Mouse (Mus musculus) neural tube, embryonic 11.5 days (tissue): ENCODE measurements around the gene C130074G19Rik. TPM values are rescaled to one million over a fixed set of nuclear protein-coding genes. Genes with fewer than 3 reads are reported as not detected.
A peak's percentile ranks its signal among the peaks of the same experiment; 100 is the strongest.

ENCODE experiments used
- ATAC-seq: fragments of 200-750 bp; cut with Nextera tagmentation; 2 replicates; pipeline ENCODE4 v1.8.0; 2017; ENCODE audit warnings: moderate number of reproducible peaks, mild to moderate bottlenecking, moderate TSS enrichment, moderate library complexity; ENCODE audit not compliant: insufficient read depth, low FRiP score, low TSS enrichment
- DNase-seq: peaks from one replicate; pipeline ENCODE4 v3.0.0-alpha.2; 2015; ENCODE audit warnings: low spot score
- H3K27ac ChIP-seq: fragments of 300-500 bp; sonication (generic); 2 replicates; pipeline ENCODE4 v1.5.1; 2014; ENCODE audit warnings: low read depth, mild to moderate bottlenecking, low read length
- H3K27me3 ChIP-seq: fragments of 300-500 bp; sonication (generic); 2 replicates; pipeline ENCODE4 v1.6.1; 2014; ENCODE audit warnings: mild to moderate bottlenecking, low read length, mixed read lengths; ENCODE audit not compliant: control insufficient read depth, insufficient read depth
- H3K36me3 ChIP-seq: fragments of 300-500 bp; sonication (generic); 2 replicates; pipeline ENCODE4 v1.6.1; 2014; ENCODE audit warnings: mild to moderate bottlenecking, low read length, moderate library complexity, mixed read lengths; ENCODE audit not compliant: control insufficient read depth, insufficient read depth
- H3K4me1 ChIP-seq: fragments of 300-500 bp; sonication (generic); 2 replicates; pipeline ENCODE4 v1.6.1; 2014; ENCODE audit warnings: low read length, mixed read lengths; ENCODE audit not compliant: control insufficient read depth, insufficient read depth
- H3K4me2 ChIP-seq: fragments of 300-500 bp; sonication (generic); 2 replicates; pipeline ENCODE4 v1.6.1; 2014; ENCODE audit warnings: low read depth, mild to moderate bottlenecking, moderate library complexity
- H3K4me3 ChIP-seq: fragments of 300-500 bp; sonication (generic); 2 replicates; pipeline ENCODE4 v1.5.1; 2014; ENCODE audit warnings: low read depth, low read length
- H3K9ac ChIP-seq: fragments of 300-500 bp; sonication (generic); 2 replicates; pipeline ENCODE4 v1.6.1; 2014; ENCODE audit warnings: mild to moderate bottlenecking, low read length
- H3K9me3 ChIP-seq: fragments of 300-500 bp; sonication (generic); 2 replicates; pipeline ENCODE4 v1.6.1; 2016; ENCODE audit warnings: low read length; ENCODE audit not compliant: control insufficient read depth
- WGBS: fragments of 180-500 bp; shearing (Covaris S2); extraction: QIAGEN DNeasy Blood & Tissue Kit; methylation state at CpG from one replicate; pipeline ENCODE4 v1.1.7; 2014; 5-methylcytosine and 5-hydroxymethylcytosine counted together
- polyA plus RNA-seq: library from polyadenylated mRNA; unstranded; fragments of >200 nt; fragmentation: Nextera tagmentation; extraction: Ambion mirVana; gene quantifications from 2 replicates; pipeline ENCODE4 v1.2.1, GENCODE M21; 2014

C130074G19Rik gene
- polyA plus RNA-seq, 1 experiment from 2014 or later: 0.80 TPM

GRCm38 (mm10) chr1:184886160-184886559, 3.1 kb upstream of the C130074G19Rik start:
- Histone ChIP-seq H3K4me3 (no peak overlapping the region), H3K9ac (no peak overlapping the region), H3K36me3 (no peaks in the 10 kb centered on the region), H3K27me3 (peaks cover 26% of the 10 kb centered on the region), H3K4me2 (no peak overlapping the region), H3K9me3 (no peaks in the 10 kb centered on the region), H3K27ac (no peak overlapping the region), H3K4me1 (0 out of 2 replicates have a peak, but pooled peaks cover 3% of the 10 kb centered on the region)
- DNase-seq (no peak), ATAC-seq (no peak)
- 60% methylated on average over 1 of the region's 1 CpGs for WGBS

DNA sequence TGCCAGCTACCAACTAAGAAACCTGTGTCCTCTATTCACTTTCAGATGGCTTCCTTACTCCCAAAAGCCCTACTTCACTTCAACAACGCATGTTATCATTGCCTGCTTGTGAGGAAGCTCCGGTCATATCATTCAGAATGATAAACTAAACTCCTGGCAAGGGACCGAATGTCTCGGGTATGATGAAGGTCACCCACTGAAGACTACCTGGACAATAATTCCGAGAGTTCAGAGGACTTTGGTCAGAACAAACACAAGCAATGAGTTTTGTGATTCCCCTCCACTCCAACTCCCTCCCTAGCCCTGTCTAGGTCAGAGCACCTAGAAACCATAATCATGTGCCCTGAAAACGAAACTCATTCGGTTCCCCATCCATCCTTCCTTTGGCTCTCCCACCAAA, 1.2 kb downstream of the C130074G19Rik start:
- Histone ChIP-seq H3K4me3 (peak overlapping the region; percentile 43), H3K27ac (no peak overlapping the region), H3K4me1 (0 out of 2 replicates have a peak, but pooled peaks cover 3% of the 10 kb centered on the region), H3K36me3 (no peaks in the 10 kb centered on the region), H3K9me3 (no peaks in the 10 kb centered on the region), H3K4me2 (no peak overlapping the region; the same call in 1 of the 2 replicates), H3K27me3 (peaks cover 27% of the 10 kb centered on the region), H3K9ac (no peak overlapping the region)
- ATAC-seq (no peak), DNase-seq (no peak)
- 65% methylated on average over 7 of the region's 7 CpGs for WGBS

DNA sequence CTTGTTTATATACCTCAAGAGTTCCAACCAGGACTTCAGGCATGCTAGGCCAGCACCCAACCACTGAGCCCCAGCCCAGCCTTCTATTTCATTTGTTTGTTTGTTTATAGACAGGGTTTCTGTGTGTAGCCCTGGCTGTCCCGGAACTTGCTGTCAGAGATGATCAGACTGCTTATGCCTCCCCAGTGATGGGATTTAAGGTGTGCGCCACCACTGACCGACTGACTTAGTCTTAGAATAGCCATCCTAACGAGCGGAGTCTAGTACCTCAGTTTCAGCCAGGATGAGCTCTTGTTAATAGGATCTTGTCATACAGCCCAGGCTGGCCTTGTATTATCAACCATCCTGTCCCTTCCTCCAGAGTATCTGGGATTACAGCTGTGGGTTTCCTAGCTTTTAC, 1.8 kb downstream of the C130074G19Rik start:
- Histone ChIP-seq H3K36me3 (no peaks in the 10 kb centered on the region), H3K9me3 (no peaks in the 10 kb centered on the region), H3K4me1 (0 out of 2 replicates have a peak, but pooled peaks cover 3% of the 10 kb centered on the region), H3K27me3 (peaks cover 27% of the 10 kb centered on the region), H3K4me3 (no peak overlapping the region), H3K9ac (no peak overlapping the region), H3K4me2 (no peak overlapping the region), H3K27ac (no peak overlapping the region)
- WGBS: 91% methylated on average over 5 of the region's 5 CpGs
- ATAC-seq (no peak), DNase-seq (no peak)

DNA sequence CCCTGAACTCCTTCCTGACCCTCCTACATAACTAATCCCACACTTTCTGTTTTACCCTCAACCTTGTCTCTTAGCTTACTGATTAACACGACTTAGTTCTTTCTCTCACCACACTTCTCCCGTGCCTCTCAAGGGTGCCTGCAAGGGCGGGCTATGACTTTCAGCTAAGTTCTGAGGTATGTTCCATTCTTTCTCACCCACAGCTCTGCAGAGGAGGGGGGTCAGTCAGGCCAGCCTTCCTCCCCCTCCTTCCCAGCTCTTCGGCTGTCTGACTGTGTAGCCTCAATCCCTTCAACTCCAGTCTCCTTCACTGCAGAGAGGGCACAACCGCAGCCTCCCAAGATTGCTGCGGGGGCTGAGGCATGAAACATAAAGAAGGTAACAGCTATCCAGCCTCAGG, 4.2 kb downstream of the C130074G19Rik start:
- Histone ChIP-seq H3K4me1 (0 out of 2 replicates have a peak, but pooled peaks cover 3% of the 10 kb centered on the region), H3K4me3 (no peak overlapping the region), H3K36me3 (no peaks in the 10 kb centered on the region), H3K27me3 (peaks cover 27% of the 10 kb centered on the region), H3K27ac (no peak overlapping the region), H3K9ac (no peak overlapping the region), H3K4me2 (no peak overlapping the region), H3K9me3 (no peaks in the 10 kb centered on the region)
- DNase-seq: no peak
- no peak for ATAC-seq
- WGBS: 75% methylated on average over 6 of the region's 6 CpGs

DNA sequence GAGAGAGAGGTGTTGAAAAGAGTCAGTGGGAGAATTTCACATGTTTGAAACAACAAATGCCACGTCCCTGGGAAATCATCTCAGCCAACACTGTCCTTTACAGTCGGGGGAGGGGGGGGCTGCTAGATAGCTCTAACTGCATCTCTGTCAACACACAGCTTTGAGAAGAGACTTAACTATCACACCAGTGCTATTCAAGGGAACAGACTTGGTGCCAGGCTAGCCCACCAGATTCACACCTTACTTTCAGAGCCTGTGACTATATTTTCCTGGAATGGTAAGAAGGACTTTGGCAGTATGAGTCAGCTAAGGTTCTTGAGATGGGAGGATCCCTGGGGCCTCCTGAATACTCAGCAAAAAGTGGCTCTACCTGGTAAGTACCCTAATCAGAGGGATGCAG, 5.7 kb downstream of the C130074G19Rik start:
- WGBS: 85% methylated on average over 2 of the region's 2 CpGs

DNA sequence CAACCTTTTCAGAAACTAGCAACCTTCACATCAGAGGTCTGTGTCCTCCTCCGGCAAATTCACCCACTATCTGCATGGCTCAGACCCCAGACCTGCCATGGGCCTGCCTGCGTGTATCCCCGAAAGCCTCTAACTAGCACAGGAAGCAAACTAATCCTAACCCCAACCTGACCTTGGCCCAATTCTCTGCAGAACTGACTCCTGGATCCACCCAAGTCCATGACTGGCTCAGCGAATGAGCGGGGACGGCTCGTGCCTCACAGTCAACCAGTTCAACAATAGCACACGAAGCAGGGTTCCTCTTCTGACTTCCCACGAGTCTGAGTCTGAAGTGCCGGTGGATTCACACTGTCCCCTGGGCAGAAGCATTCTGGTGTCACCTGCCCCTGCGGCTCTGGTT, 9.1 kb downstream of the C130074G19Rik start:
- H3K4me1 ChIP-seq: no peaks in the 10 kb centered on the region
- ATAC-seq: no peak
- DNase-seq: no peak
- H3K9me3 ChIP-seq: no peaks in the 10 kb centered on the region
- no peak overlapping the region for H3K4me3 ChIP-seq
- H3K27me3 ChIP-seq: no peaks in the 10 kb centered on the region
- no peak overlapping the region for H3K9ac ChIP-seq
- no peak overlapping the region for H3K4me2 ChIP-seq
- H3K36me3 ChIP-seq: no peaks in the 10 kb centered on the region
- 81% methylated on average over 11 of the region's 11 CpGs for WGBS
- H3K27ac ChIP-seq: no peak overlapping the region

More for the DNA sequence above, 5.7 kb downstream of the C130074G19Rik start:
- peaks cover 12% of the 10 kb centered on the region for H3K27me3 ChIP-seq
- H3K9ac ChIP-seq: no peak overlapping the region
- H3K4me3 ChIP-seq: no peak overlapping the region
- DNase-seq: no peak
- no peak overlapping the region for H3K4me2 ChIP-seq
- no peak overlapping the region for H3K27ac ChIP-seq
- no peak for ATAC-seq
- no peaks in the 10 kb centered on the region for H3K9me3 ChIP-seq
- H3K36me3 ChIP-seq: no peaks in the 10 kb centered on the region
- no peaks in the 10 kb centered on the region for H3K4me1 ChIP-seq

DNA sequence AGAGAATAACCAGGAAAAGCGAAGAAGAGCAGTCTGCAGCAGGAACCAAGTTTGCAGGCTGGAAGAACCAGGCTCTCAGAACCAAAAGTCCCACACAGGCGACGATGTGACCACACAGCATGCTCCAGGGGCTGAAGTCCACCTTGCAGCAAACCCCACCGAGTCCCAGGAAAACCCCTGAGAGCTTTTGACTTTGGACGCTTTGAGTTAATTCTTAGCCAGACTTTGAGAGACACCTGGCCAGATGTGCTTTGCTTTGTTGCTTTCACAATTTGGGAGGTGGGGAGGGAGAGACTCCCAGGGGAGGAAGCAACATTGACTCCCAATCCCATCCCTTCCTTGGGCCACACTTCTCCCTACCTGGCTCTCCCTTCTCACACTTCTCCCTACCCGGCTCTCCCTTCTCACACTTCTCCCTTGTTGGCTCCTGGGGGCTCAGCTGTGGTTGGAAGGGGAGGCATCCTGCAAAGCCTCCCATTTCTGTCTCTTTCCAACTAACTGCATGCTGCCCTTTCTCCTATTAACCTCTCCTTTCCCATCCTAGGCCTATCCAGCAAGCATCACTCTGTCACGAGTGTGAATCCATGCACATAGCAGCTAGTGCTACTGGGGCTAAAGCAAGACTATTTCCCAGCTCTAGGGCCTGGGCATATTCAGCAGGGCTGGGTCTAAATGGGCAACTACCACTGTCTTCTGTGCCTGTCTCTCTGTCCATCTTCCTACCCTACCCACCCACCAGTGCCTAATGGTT, 10.8 kb downstream of the C130074G19Rik start:
- no peaks in the 10 kb centered on the region for H3K27me3 ChIP-seq
- WGBS: 85% methylated on average over 7 of the region's 7 CpGs

DNA sequence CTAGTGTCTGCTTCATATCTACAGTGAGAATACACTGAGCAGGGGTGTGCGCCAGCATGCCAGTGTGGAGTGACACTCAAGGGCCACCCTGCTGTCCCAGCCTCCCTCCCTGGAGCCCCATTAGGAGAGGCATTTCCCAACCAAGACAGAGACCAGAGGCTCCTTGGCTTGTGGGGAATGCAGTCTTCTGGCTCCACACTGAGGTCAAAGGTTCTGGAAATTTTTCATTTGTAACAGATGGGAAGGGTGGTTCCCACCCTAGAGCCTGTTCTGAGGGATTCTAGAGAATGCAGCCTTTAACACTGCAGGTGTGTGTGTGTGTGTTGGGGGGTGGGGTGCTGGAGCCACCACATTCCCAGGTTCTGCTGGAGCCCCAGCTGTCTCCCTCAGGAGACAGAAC, 11.5 kb downstream of the C130074G19Rik start:
- H3K27ac ChIP-seq: no peak overlapping the region

More for the DNA sequence above, 10.8 kb downstream of the C130074G19Rik start:
- DNase-seq (no peak), ATAC-seq (no peak)
- no peaks in the 10 kb centered on the region for H3K4me1 ChIP-seq
- no peak overlapping the region for H3K4me3 ChIP-seq
- H3K9me3 ChIP-seq: no peaks in the 10 kb centered on the region
- H3K9ac ChIP-seq: no peak overlapping the region
- H3K27ac ChIP-seq: no peak overlapping the region
- no peak overlapping the region for H3K4me2 ChIP-seq
- no peaks in the 10 kb centered on the region for H3K36me3 ChIP-seq

More for the DNA sequence above, 11.5 kb downstream of the C130074G19Rik start:
- H3K4me2 ChIP-seq: no peak overlapping the region
- DNase-seq (no peak), ATAC-seq (no peak)
- WGBS: 88% methylated on average over 1 of the region's 1 CpGs
- H3K9ac ChIP-seq: no peak overlapping the region
- no peaks in the 10 kb centered on the region for H3K27me3 ChIP-seq
- no peaks in the 10 kb centered on the region for H3K36me3 ChIP-seq
- no peak overlapping the region for H3K4me3 ChIP-seq
- no peaks in the 10 kb centered on the region for H3K4me1 ChIP-seq
- H3K9me3 ChIP-seq: no peaks in the 10 kb centered on the region
